ENCODE assay signal across 15 mouse cellular contexts in genomic region chr16:18175817-18176541, GRCm38 (mm10). TPM values are rescaled to one million over a fixed set of nuclear protein-coding genes. Genes with fewer than 3 reads are reported as not detected.
DNase-seq lines count a peak whose midpoint lies in the region; ATAC-seq lines count a peak whose summit lies in the region.
"Had no signal": no experiment of that assay in that cellular context is flagged by ENCODE, and none has a peak within 500 bp of the region (broad histone marks: within the 10 kb centered on the region; RNA-seq: fewer than 3 reads in every experiment).

No protein-coding gene starts in this region.

- no peaks in the 10 kb centered on the region for H3K36me3 ChIP-seq in heart, embryonic 16.5 days (ENCODE audit: control insufficient read depth, insufficient read depth)
- H3K36me3 ChIP-seq in liver, embryonic 13.5 days: no peaks in the 10 kb centered on the region
- H3K36me3 ChIP-seq in midbrain, embryonic 16.5 days (ENCODE audit: control insufficient read depth, insufficient read depth, low read length): no peaks in the 10 kb centered on the region

- no peak for DNase-seq in heart, adult 8-10 months (ENCODE audit: low spot score)
- peak; percentile 10 for DNase-seq in liver, embryonic 13.5 days
- DNase-seq in thymus, postnatal 10 days (ENCODE audit: low spot score in 2 of 2): no peak
- DNase-seq in gastrocnemius, adult 8-10 months (ENCODE audit: low spot score in 2 of 2): no peak
- DNase-seq: right cerebral cortex, postnatal 14 days; thymus, postnatal 14 days had no signal

- 47% methylated on average over 6 of the region's 6 CpGs for WGBS in heart, embryonic 16.5 days
- 19% methylated on average over 6 of the region's 6 CpGs for WGBS in liver, embryonic 13.5 days (ENCODE audit: insufficient replicate concordance)
- 67% methylated on average over 6 of the region's 6 CpGs for WGBS in midbrain, embryonic 16.5 days

- no peak overlapping the region for H3K4me3 ChIP-seq in heart, embryonic 16.5 days (ENCODE audit: low read length)
- no peak overlapping the region for H3K4me3 ChIP-seq in liver, embryonic 13.5 days (replicated peaks)
- H3K4me3 ChIP-seq in midbrain, embryonic 16.5 days (ENCODE audit: low read depth, low read length): no peak overlapping the region

- ATAC-seq in heart, embryonic 16.5 days (replicated peaks; ENCODE audit: extremely low read depth, insufficient read depth, low FRiP score): no peak
- ATAC-seq in common myeloid progenitor, adult 5-6 weeks (replicated peaks; ENCODE audit: low read depth, poor library complexity, severe bottlenecking): peak; percentile 50
- ATAC-seq in granulocyte monocyte progenitor cell, adult 5-6 weeks (replicated peaks; ENCODE audit: poor library complexity, severe bottlenecking): peak; percentile 29
- ATAC-seq in liver, embryonic 13.5 days (ENCODE audit: low read depth): peak; percentile 76
- ATAC-seq in midbrain, embryonic 16.5 days: no peak
- ATAC-seq: activated CD4-positive, CD25-positive, alpha-beta regulatory T cell, adult 4 months had no signal

- H3K4me1 ChIP-seq in heart, embryonic 16.5 days (ENCODE audit: control insufficient read depth, insufficient read depth, low read length): peaks cover 3% of the 10 kb centered on the region; the same call in 1 of the 2 replicates
- H3K4me1 ChIP-seq in liver, embryonic 13.5 days (replicated peaks): peaks cover 18% of the 10 kb centered on the region; the same call in 1 of the 2 replicates
- H3K4me1 ChIP-seq in midbrain, embryonic 16.5 days (ENCODE audit: control insufficient read depth, insufficient read depth, low read length): peaks cover 3% of the 10 kb centered on the region; the same call in 1 of the 2 replicates

- H3K4me2 ChIP-seq in heart, embryonic 16.5 days (ENCODE audit: low read depth, low read length): no peak overlapping the region
- no peak overlapping the region for H3K4me2 ChIP-seq in liver, embryonic 13.5 days
- H3K4me2 ChIP-seq in midbrain, embryonic 16.5 days (ENCODE audit: low read length): no peak overlapping the region

- no peak overlapping the region for H3K27ac ChIP-seq in heart, embryonic 16.5 days (ENCODE audit: low read length)
- H3K27ac ChIP-seq in liver, embryonic 13.5 days: no peak overlapping the region
- H3K27ac ChIP-seq in midbrain, embryonic 16.5 days (ENCODE audit: low read length): no peak overlapping the region

- H3K9ac ChIP-seq in heart, embryonic 16.5 days (ENCODE audit: low read length): 0 out of 2 replicates have a peak overlapping the region, but pooled peaks have one; percentile 17
- no peak overlapping the region for H3K9ac ChIP-seq in liver, embryonic 13.5 days
- no peak overlapping the region for H3K9ac ChIP-seq in midbrain, embryonic 16.5 days (ENCODE audit: low read depth, low read length)

- no peaks in the 10 kb centered on the region for H3K9me3 ChIP-seq in heart, embryonic 16.5 days (replicated peaks; ENCODE audit: control insufficient read depth, low read length)
- H3K9me3 ChIP-seq in liver, embryonic 13.5 days (replicated peaks): no peaks in the 10 kb centered on the region
- no peaks in the 10 kb centered on the region for H3K9me3 ChIP-seq in midbrain, embryonic 16.5 days (replicated peaks; ENCODE audit: control insufficient read depth, low read length, poor library complexity, severe bottlenecking)

- H3K27me3 ChIP-seq in heart, embryonic 16.5 days (ENCODE audit: control insufficient read depth, insufficient read depth, low read length): peaks cover 6% of the 10 kb centered on the region; the same call in 1 of the 2 replicates
- H3K27me3 ChIP-seq in liver, embryonic 13.5 days: no peaks in the 10 kb centered on the region
- no peaks in the 10 kb centered on the region for H3K27me3 ChIP-seq in midbrain, embryonic 16.5 days (ENCODE audit: control insufficient read depth, insufficient read depth, low read depth, low read length)

RNA-seq across cellular contexts. Expression of gene Ccdc188, which starts 41.7 kb away (rescaled TPM):
- 0.17 TPM in 1 of 2 replicates, not detected in the other for polyA plus RNA-seq in heart, embryonic 16.5 days (2015; fragmentation: Nextera tagmentation; extraction: Ambion mirVana)
- total RNA-seq in heart, adult 8-10 months (2022): not detected
- not detected in 2 replicates for total RNA-seq in common myeloid progenitor, adult 5-6 weeks (2017)
- total RNA-seq in granulocyte monocyte progenitor cell, adult 5-6 weeks (2014; fragmentation: Nextera tagmentation): not detected in 2 replicates
- not detected in 2 replicates for total RNA-seq in granulocyte monocyte progenitor cell, adult 5-6 weeks (2017)
- not detected in 2 replicates for polyA plus RNA-seq in liver, embryonic 13.5 days (2015; fragmentation: Nextera tagmentation; extraction: Ambion mirVana)
- not detected for total RNA-seq in gastrocnemius, adult 8-10 months (2022)
- polyA plus RNA-seq in midbrain, embryonic 16.5 days (2015; fragmentation: Nextera tagmentation; extraction: Ambion mirVana): 0.14 TPM in 1 of 2 replicates, not detected in the other
- total RNA-seq: gastrocnemius, adult 18-20 months; heart, postnatal 25 days; left cerebral cortex, adult 18-20 months had no signal
- polyA plus RNA-seq: activated CD4-positive, CD25-positive, alpha-beta regulatory T cell, adult 4 months; neural tube, embryonic 11.5 days had no signal

RNA-seq across cellular contexts. Expression of gene Rtn4r, which starts 48.5 kb away (rescaled TPM):
- 0.16 and 0.85 TPM in 2 replicates for polyA plus RNA-seq in heart, embryonic 16.5 days (2015; fragmentation: Nextera tagmentation; extraction: Ambion mirVana)
- 1 to 10 TPM; 2.8 to 4.7 (median 3.8) TPM for total RNA-seq in heart, adult 8-10 months (2022)
- total RNA-seq in common myeloid progenitor, adult 5-6 weeks (2017): 1.3 and 2.6 TPM in 2 replicates
- total RNA-seq in granulocyte monocyte progenitor cell, adult 5-6 weeks (2014; fragmentation: Nextera tagmentation): 4.5 and 14.7 TPM in 2 replicates
- 2.7 and 2.9 TPM in 2 replicates for total RNA-seq in granulocyte monocyte progenitor cell, adult 5-6 weeks (2017)
- 0.33 and 0.56 TPM in 2 replicates for polyA plus RNA-seq in liver, embryonic 13.5 days (2015; fragmentation: Nextera tagmentation; extraction: Ambion mirVana)
- under 1 TPM in 1 of 4 experiments, not detected in 3; 0.15 TPM for total RNA-seq in gastrocnemius, adult 8-10 months (2022)
- polyA plus RNA-seq in midbrain, embryonic 16.5 days (2015; fragmentation: Nextera tagmentation; extraction: Ambion mirVana): 26.6 and 29.7 TPM in 2 replicates
- polyA plus RNA-seq: activated CD4-positive, CD25-positive, alpha-beta regulatory T cell, adult 4 months had no signal

RNA-seq across cellular contexts. Expression of gene Zdhhc8, which starts 59.0 kb away (rescaled TPM):
- 16.3 and 22.7 TPM in 2 replicates for polyA plus RNA-seq in heart, embryonic 16.5 days (2015; fragmentation: Nextera tagmentation; extraction: Ambion mirVana)
- total RNA-seq in heart, adult 8-10 months (2022): 10 to 100 TPM; 19.5 to 24.0 (median 20.8) TPM
- total RNA-seq in common myeloid progenitor, adult 5-6 weeks (2017): 3.6 and 10.1 TPM in 2 replicates
- total RNA-seq in granulocyte monocyte progenitor cell, adult 5-6 weeks (2014; fragmentation: Nextera tagmentation): 9.7 and 11.4 TPM in 2 replicates
- total RNA-seq in granulocyte monocyte progenitor cell, adult 5-6 weeks (2017): 2.3 and 3.6 TPM in 2 replicates
- 1.7 and 2.3 TPM in 2 replicates for polyA plus RNA-seq in liver, embryonic 13.5 days (2015; fragmentation: Nextera tagmentation; extraction: Ambion mirVana)
- total RNA-seq in gastrocnemius, adult 8-10 months (2022): 10 to 100 TPM; 22.8 to 29.6 (median 26.2) TPM
- 13.8 and 17.9 TPM in 2 replicates for polyA plus RNA-seq in midbrain, embryonic 16.5 days (2015; fragmentation: Nextera tagmentation; extraction: Ambion mirVana)

Comparison
In these comparisons a context has a peak if more than half of its experiments do, and no peak if none do; other contexts are left out.
1. ATAC-seq: peak in common myeloid progenitor, adult 5-6 weeks (single experiment), granulocyte monocyte progenitor cell, adult 5-6 weeks (single experiment) and liver, embryonic 13.5 days (single experiment); none in heart, embryonic 16.5 days (single experiment) and midbrain, embryonic 16.5 days (single experiment).